Mouse (Mus musculus): ENCODE results near the gene Ndufaf2. TPM values are rescaled to one million over a fixed set of nuclear protein-coding genes. Genes with fewer than 3 reads are reported as not detected.

The Ndufaf2 gene
- polyA plus RNA-seq, 1 experiment: 49.3 TPM

DNA sequence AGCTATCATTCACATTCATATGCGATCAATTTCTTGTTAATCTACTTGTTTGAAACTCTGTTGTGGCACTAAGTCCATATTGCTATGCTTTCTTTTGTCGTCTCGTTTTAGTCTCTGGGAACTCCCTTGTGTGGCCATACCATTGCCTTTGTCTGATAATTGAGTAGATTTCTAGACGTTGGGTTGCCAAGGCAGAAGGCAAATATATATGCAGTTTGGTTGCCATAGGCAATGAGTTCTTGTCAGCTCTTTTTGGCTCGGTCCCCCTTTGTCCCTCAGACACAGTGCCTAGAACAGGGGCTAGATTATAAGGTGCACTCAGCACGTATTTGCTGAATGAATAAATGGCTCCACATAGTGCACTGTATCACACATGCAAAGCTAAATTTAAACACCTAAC is 94.1 kb downstream of the Ndufaf2 start:
- TF ChIP-seq POLR2A (IDR thresholded peaks at IDR 0.05; ENCODE audit: control insufficient read depth, low read depth, low read length): no peak
- TF ChIP-seq CTCF (IDR thresholded peaks at IDR 0.05; ENCODE audit: control insufficient read depth, insufficient read depth, insufficient replicate concordance, low read depth, low read length): no peak
- H3K27ac ChIP-seq (ENCODE audit: control insufficient read depth, insufficient read depth, low read depth, low read length): no peak overlapping the region

DNA sequence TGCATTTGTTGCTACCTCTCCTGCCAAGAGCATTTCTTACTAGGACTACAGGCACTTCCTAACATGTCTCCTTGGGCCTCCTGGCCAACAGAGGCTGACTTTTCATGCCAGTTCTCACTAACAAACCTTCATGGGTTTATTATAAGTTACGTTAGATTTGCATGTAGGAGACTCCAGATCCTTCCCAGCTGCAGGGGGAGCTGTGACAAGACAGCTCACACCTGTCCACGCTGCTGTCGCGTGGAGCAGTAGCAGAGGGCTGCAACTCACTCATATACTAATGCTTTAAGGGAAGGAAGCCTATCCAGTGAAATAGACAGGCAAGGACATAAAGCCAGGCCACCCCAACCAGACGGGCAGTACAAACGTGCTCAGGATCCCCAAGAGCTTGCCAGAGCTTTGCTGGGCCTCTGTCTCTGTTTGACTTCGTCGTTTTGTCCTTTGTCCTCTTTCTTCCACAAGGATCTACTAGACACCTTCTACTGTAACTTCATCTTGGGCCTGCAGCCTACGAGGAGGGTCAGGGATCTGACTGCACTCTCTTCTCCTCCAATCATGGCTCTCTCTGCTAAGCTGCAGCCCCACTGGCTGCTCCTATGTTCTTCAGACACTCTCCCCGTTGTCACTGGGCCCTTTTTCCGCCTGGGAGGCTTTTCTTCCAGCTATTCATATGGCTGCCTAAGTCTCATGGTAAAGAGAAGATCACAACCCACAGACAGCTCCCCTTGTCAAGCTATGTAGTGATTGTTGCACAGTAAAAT is 94.9 kb downstream of the Ndufaf2 start:
- TF ChIP-seq CTCF (IDR thresholded peaks at IDR 0.05; ENCODE audit: control insufficient read depth, insufficient read depth, insufficient replicate concordance, low read depth, low read length): no peak
- no peak for TF ChIP-seq POLR2A (IDR thresholded peaks at IDR 0.05; ENCODE audit: control insufficient read depth, low read depth, low read length)
- H3K27me3 ChIP-seq (ENCODE audit: control insufficient read depth, insufficient read depth, low read length): no peaks in the 10 kb centered on the region
- H3K4me3 ChIP-seq (ENCODE audit: control insufficient read depth, low read depth, low read length): no peak overlapping the region
- no peaks in the 10 kb centered on the region for H3K4me1 ChIP-seq (ENCODE audit: control insufficient read depth, insufficient read depth, low read length)
- no peaks in the 10 kb centered on the region for H3K36me3 ChIP-seq (ENCODE audit: control insufficient read depth, insufficient read depth, low read length)
- H3K27ac ChIP-seq (ENCODE audit: control insufficient read depth, insufficient read depth, low read depth, low read length): no peak overlapping the region

More for the DNA sequence above, 94.1 kb downstream of the Ndufaf2 start:
- Histone ChIP-seq H3K4me1 (ENCODE audit: control insufficient read depth, insufficient read depth, low read length) (no peaks in the 10 kb centered on the region), H3K27me3 (ENCODE audit: control insufficient read depth, insufficient read depth, low read length) (no peaks in the 10 kb centered on the region), H3K36me3 (ENCODE audit: control insufficient read depth, insufficient read depth, low read length) (no peaks in the 10 kb centered on the region), H3K4me3 (ENCODE audit: control insufficient read depth, low read depth, low read length) (no peak overlapping the region)

GRCm38 (mm10) chr13:108062900-108063299 is 95.5 kb downstream of the Ndufaf2 start:
- H3K27me3 ChIP-seq (ENCODE audit: control insufficient read depth, insufficient read depth, low read length): no peaks in the 10 kb centered on the region
- no peak overlapping the region for H3K27ac ChIP-seq (ENCODE audit: control insufficient read depth, insufficient read depth, low read depth, low read length)
- TF ChIP-seq POLR2A (IDR thresholded peaks at IDR 0.05; ENCODE audit: control insufficient read depth, low read depth, low read length) (no peak), CTCF (IDR thresholded peaks at IDR 0.05; ENCODE audit: control insufficient read depth, insufficient read depth, insufficient replicate concordance, low read depth, low read length) (no peak)
- no peaks in the 10 kb centered on the region for H3K36me3 ChIP-seq (ENCODE audit: control insufficient read depth, insufficient read depth, low read length)
- H3K4me1 ChIP-seq (ENCODE audit: control insufficient read depth, insufficient read depth, low read length): no peaks in the 10 kb centered on the region
- H3K4me3 ChIP-seq (ENCODE audit: control insufficient read depth, low read depth, low read length): no peak overlapping the region

GRCm38 (mm10) chr13:108060936-108061578 is 97.4 kb downstream of the Ndufaf2 start:
- Histone ChIP-seq H3K27me3 (ENCODE audit: control insufficient read depth, insufficient read depth, low read length) (no peaks in the 10 kb centered on the region), H3K36me3 (ENCODE audit: control insufficient read depth, insufficient read depth, low read length) (no peaks in the 10 kb centered on the region), H3K4me3 (ENCODE audit: control insufficient read depth, low read depth, low read length) (no peak overlapping the region), H3K4me1 (ENCODE audit: control insufficient read depth, insufficient read depth, low read length) (peaks cover 5% of the 10 kb centered on the region), H3K27ac (ENCODE audit: control insufficient read depth, insufficient read depth, low read depth, low read length) (no peak overlapping the region)
- TF ChIP-seq CTCF (IDR thresholded peaks at IDR 0.05; ENCODE audit: control insufficient read depth, insufficient read depth, insufficient replicate concordance, low read depth, low read length) (no peak), POLR2A (IDR thresholded peaks at IDR 0.05; ENCODE audit: control insufficient read depth, low read depth, low read length) (no peak)

DNA sequence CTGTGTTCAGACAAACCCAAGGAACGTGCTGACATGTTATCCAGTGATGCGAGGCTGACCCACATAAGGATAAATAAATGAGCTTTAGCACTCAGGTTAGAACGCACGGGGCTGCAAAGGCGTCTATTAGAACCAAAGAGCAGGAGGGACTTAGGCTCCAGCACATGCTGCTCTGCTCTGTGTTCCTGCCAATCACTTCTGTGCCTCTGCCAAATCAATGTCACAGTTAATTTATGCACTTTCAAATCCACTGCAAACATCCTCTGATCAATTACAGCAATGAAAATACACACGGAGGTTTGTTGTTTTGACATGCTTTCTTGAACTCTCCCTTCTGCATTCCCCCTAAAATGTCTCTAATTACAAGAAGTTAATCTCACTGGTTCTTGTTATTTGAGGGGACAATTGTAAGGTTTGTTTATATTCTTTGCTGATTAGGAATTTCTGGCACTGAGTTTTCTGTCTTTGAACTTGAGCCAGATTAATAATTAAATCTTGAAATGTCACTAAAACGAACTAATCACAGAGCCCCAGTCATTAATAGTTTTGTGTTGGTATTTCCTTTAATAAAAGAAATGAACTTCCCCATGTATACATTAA is 98.0 kb downstream of the Ndufaf2 start:
- H3K4me1 ChIP-seq (ENCODE audit: control insufficient read depth, insufficient read depth, low read length): peaks cover 5% of the 10 kb centered on the region
- H3K4me3 ChIP-seq (ENCODE audit: control insufficient read depth, low read depth, low read length): no peak overlapping the region
- no peak overlapping the region for H3K27ac ChIP-seq (ENCODE audit: control insufficient read depth, insufficient read depth, low read depth, low read length)
- TF ChIP-seq POLR2A (IDR thresholded peaks at IDR 0.05; ENCODE audit: control insufficient read depth, low read depth, low read length): no peak
- no peak for TF ChIP-seq CTCF (IDR thresholded peaks at IDR 0.05; ENCODE audit: control insufficient read depth, insufficient read depth, insufficient replicate concordance, low read depth, low read length)
- H3K27me3 ChIP-seq (ENCODE audit: control insufficient read depth, insufficient read depth, low read length): no peaks in the 10 kb centered on the region
- no peaks in the 10 kb centered on the region for H3K36me3 ChIP-seq (ENCODE audit: control insufficient read depth, insufficient read depth, low read length)

- TF ChIP-seq CTCF (IDR thresholded peaks at IDR 0.05; ENCODE audit: control insufficient read depth, insufficient read depth, insufficient replicate concordance, low read depth, low read length) (no peak), POLR2A (IDR thresholded peaks at IDR 0.05; ENCODE audit: control insufficient read depth, low read depth, low read length) (no peak)
- no peak overlapping the region for H3K4me3 ChIP-seq (ENCODE audit: control insufficient read depth, low read depth, low read length)
- H3K27ac ChIP-seq (ENCODE audit: control insufficient read depth, insufficient read depth, low read depth, low read length): no peak overlapping the region
- no peaks in the 10 kb centered on the region; the same call in 1 of the 2 replicates for H3K36me3 ChIP-seq (ENCODE audit: control insufficient read depth, insufficient read depth, low read length)
- peaks cover 5% of the 10 kb centered on the region for H3K4me1 ChIP-seq (ENCODE audit: control insufficient read depth, insufficient read depth, low read length)
- H3K27me3 ChIP-seq (ENCODE audit: control insufficient read depth, insufficient read depth, low read length): no peaks in the 10 kb centered on the region
Observed at GRCm38 (mm10) chr13:108056896-108057295, 101.5 kb downstream of the Ndufaf2 start.

GRCm38 (mm10) chr13:108047364-108047763 is 111.1 kb downstream of the Ndufaf2 start:
- H3K27me3 ChIP-seq (ENCODE audit: control insufficient read depth, insufficient read depth, low read length): no peaks in the 10 kb centered on the region
- no peak overlapping the region for H3K4me3 ChIP-seq (ENCODE audit: control insufficient read depth, low read depth, low read length)
- no peaks in the 10 kb centered on the region; the same call in 1 of the 2 replicates for H3K4me1 ChIP-seq (ENCODE audit: control insufficient read depth, insufficient read depth, low read length)
- H3K36me3 ChIP-seq (ENCODE audit: control insufficient read depth, insufficient read depth, low read length): no peaks in the 10 kb centered on the region
- TF ChIP-seq POLR2A (IDR thresholded peaks at IDR 0.05; ENCODE audit: control insufficient read depth, low read depth, low read length): no peak
- TF ChIP-seq CTCF (IDR thresholded peaks at IDR 0.05; ENCODE audit: control insufficient read depth, insufficient read depth, insufficient replicate concordance, low read depth, low read length): no peak
- H3K27ac ChIP-seq (ENCODE audit: control insufficient read depth, insufficient read depth, low read depth, low read length): no peak overlapping the region

All from testis, adult 2 months (tissue).